Mouse (Mus musculus): ENCODE results near the gene Heca. TPM values are rescaled to one million over a fixed set of nuclear protein-coding genes. Genes with fewer than 3 reads are reported as not detected.
"Not testable (repeated sequence)": the region's sequence is repeated elsewhere in the genome, so short reads cannot be mapped to it uniquely, and the experiment has no call there.

Gene Heca
- polyA plus RNA-seq (2017; shearing (Covaris generic)), result 10 to 100 TPM; 21.3 to 22.3 TPM

DNA sequence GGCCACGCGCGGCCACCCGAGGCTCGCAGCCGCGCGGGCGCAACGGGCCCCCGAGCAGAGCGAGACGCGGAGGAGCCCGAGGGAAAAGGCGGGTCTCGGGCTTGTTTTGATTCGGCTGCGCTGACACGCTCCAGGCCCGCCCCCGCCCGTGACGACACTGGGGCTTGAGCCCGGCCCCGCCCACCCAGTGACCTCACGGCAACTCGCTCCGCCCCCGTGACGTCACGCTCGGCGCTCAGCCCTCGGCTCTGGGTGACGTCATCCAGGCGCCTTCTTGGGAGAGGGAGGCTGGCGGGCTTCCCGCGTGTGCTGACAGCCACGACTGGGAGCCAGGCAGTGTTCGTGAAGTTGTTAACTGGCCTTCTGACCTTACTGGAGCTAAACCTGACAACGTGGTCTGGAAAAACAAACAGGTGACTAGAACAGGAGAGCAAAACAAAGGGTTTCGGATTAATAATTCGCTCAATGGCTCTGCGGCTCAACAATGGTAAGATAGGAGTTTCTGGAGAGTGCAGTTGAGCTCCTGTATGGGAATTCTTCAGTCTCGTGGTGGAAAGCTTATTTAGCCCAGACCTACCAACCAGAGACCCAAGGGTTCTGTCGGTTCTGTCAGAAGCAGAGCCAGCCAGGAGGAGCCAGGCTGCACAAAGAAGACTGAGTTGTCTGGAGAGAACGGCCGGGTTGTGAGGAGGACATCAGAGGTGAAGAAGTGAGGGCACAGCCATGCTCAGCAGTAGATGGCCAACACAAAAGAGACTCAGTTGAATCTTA lies at the start of gene Heca:
Gene Heca (minus strand): TSS at position 108 of the 771 bp plus-strand sequence.
- peak; percentile 80 for ATAC-seq

DNA sequence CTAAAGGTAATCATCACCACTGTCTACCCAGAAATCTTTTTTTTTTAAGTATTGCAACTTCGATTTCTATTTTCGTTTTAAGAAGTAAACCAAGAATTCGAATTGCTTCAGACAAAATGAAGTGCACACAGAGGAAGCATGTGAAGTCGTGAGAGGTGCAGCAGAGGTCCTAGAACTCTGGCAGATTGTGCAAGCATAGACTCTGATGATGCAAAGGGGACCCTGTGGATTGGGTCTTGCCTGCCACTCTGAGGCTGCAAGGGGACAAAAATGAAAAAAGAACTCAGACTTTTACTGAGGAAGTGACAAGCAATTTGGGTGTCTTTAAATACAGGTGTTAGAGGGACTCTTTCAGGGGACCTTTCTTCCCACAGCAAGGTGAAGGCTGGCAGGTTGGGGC lies 42.7 kb upstream of the Heca start:
- no peak for ATAC-seq

DNA sequence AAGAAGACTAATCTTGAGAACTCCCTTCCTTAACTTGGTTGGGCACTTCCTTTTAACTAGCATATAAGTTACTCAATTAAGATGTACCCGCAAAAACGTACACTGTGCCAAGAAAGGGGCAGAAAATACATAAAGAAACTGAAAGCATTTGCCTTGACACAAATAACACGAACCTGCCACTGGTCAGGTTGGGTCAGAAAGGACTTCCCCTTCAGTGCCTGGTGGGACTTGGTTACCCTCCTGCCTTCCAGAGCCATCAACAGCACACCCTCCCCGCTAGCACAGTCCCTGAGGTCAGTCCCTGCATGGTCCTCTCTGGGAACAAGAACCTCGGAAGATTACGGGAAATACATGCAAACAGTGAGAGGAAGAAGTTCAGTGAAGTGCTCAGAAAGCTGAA lies 41.3 kb upstream of the Heca start:
- ATAC-seq, result peak; percentile 19

DNA sequence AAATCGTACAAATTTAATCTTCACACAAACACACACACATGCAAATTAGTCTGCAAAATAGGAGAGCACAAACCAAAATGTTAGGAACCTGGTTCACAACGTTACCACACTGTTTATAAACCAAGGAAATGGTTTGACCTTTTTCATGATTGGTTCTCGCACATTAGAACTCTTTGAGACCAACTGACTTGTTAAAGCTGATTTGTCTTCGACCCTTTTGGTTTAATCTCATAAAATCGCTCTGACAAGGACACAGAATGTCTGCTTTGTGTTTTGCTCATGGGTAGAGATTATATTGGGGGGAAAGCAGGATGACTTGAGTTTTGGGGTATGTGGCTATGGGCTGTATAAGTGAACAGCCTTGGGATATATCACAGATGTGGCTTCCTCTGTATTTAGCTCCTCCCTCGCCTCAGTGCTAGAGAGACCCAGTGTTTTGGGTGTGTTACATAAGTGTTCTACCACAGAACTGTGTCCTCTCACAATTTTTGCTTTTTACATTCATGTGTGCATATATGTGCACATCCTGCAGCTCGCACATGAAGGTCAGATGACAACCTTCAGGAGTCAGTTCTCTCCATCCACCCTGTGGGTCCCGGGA lies 40.1 kb upstream of the Heca start:
- ATAC-seq, result peak; percentile 86

DNA sequence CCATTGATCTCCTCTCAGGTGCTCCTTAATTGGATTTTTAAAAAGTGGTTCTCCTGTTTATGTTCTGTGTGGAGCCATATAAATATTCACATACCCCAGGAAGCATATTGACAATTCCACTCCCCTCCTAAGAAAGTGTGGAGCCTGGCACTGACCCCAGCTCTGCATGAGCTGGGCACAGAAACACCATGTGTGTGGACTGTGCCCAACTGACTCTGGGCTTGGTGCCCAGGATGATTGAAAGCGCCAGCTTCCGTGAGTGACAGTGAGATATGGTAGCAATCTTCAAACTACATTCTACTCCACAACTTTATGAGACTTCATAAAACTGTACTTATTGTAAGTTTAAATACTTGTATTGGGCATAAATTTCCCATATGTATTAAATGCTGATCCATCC lies 35.4 kb upstream of the Heca start:
- no peak for ATAC-seq

DNA sequence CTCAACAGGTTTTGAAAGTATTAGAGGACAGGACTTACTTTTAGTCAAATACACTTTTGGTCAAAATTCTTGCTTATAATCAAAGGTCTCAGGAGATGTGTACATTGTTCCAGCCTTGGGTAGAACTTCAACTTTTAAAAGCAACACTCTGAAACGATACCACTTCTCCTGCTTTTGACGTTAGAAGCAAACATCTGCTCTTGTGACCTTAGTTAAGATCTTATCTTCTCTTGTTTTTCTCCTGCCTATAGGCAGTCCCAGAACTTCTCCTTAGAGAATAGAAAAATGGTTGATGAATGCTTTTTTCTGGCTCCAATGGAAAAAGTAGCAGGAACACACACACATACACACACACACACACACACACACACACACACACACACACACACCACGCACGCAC lies 18.2 kb upstream of the Heca start:
- ATAC-seq, result no peak

DNA sequence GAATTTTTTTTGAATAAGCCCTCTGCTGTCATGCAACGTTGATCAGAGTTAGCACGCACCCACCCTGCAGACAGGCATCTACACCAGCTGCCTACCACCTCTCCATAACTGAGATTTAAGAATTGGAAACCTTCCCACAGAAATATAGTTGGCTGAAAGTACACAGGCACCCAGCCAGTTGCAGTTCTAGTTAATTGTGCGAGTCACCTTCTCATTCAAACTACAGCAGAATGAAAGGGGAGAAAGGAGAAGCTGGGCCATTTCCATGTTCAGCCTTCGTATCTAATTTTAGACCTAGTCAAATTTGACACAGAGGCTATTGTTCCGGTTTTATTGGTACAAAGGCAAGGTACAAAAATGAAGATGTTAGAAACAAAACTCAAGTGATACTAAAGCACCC lies 2.9 kb upstream of the Heca start:
- ATAC-seq, result no peak

DNA sequence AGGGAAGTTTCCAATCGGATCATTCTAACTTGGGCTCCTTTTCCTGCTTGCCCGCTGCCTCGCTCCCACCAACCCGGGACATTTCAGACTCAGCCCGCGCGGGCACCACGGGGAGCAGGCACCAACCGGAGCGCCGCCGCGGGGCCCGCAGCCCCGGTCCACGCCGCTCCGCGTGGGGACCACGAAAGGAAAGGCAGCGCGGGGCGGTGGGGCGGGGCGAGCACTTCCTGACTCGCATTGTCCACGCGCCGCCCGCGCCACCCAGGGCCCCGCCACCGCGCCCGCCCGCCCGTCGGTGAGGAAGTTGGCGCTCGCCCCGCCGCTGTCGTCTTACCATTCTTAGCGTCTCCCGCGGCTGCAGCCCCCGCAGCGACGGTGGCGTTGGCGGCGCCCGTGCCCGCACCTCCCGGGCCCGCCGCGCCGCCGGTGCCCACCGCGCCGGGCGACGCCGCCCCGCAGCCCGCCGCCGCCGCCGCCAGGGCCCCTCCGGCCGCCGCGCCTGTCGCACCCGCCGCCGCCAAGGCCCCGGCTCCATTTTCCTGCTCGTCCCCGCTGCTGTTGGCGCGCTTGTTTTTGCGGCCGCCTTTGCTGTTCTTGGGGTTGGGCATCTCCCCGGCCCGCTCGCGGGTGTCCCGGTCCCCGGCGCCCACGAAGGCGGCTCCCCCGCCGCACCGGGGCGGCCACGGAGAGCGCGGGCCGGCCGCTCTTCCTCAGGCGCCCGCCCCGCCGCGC lies 526 bp downstream of the Heca start:
- ATAC-seq, result peak; percentile 48

DNA sequence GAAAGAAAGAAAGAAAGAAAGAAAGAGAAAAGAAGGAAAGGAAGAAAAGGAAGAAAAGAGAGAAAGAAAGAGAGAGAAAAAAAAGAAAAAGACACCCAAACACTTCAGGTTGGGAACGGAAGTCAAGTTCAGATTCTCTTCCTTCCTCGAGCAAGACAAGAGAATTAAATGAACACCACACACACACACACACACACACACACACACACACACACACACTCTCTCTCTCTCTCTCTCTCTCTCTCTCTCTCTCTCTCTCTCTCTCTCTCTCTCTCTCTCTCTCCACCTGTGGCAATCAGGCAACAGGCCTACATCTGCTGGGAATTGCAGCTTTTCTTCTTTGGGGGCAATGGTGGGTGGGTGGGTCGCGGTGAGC lies 1.1 kb downstream of the Heca start:
- not testable (repeated sequence) for ATAC-seq

DNA sequence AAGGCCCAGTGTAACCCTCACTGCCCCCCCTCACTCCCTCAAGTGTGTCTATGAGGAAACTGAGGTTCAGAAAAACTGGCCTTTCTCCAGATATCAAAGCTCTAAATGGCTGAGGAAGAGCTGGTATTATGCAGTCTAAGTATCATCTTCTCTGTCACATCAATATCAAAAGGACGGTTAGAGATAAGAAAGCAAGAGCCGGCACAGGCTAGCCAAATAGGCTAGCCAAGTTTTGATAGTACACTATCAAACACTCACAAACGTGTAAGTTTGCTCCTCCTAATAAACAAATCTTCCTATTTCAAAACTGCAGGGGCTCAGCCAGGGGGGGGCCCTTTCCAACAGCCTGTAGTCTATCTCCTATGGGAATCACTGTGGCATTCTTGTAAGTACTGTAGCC lies 1.8 kb downstream of the Heca start:
- no peak for ATAC-seq

DNA sequence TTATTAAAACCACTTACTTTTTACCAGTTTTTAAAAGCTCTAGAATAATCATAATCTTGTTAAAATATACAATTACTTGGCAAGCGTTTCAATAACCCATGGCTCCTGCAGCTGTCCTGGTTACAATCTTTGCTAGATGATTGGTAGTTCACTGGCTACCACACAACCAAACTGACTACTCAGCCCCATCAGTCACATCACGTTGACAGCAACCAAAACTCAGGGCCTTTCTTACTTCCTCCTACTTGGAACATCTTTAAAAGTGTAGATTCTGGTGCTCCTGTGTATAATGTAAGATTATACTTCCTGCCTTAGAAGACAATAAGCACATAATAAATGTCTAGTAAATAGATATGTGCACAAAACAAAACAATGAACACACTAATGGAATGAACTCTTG lies 14.2 kb downstream of the Heca start:
- ATAC-seq, result no peak

DNA sequence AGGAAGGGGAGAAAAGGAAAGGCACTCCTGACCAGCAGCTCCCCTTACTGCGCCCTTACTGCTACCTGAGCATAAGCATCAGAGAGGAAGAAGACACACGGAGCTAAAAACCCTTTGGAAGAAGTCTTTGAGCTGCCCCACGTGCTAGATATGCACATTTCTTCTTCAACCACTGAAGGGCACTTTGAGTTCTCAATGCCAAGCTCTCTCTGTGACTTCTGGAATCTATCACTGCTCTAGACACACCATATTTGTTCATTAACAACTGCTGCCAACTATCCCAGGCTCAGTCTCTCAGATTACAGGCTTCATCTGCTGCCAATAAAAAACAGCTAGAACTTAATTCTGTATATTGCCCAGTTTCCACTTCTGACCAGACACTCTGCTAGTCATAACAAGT lies 15.7 kb downstream of the Heca start:
- ATAC-seq, result no peak

DNA sequence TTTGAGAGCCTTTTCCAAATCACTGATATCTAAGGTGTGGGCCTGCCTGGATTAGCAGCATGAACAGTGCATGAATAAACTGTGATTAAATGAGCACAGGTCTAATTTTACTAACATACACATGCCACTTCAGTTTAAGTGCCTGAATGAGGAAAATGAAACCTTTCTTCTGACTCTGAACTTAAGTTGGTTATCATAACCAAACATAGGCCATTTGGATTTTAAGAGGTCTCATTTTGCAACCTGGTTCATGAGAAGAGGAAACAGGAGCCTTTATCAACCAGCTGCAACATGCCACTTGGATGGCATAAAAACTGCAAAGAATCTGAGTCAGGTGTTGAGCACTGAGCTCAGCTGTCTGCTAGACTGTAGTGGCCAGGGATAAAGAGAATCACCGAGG lies 16.7 kb downstream of the Heca start:
- ATAC-seq, result no peak

DNA sequence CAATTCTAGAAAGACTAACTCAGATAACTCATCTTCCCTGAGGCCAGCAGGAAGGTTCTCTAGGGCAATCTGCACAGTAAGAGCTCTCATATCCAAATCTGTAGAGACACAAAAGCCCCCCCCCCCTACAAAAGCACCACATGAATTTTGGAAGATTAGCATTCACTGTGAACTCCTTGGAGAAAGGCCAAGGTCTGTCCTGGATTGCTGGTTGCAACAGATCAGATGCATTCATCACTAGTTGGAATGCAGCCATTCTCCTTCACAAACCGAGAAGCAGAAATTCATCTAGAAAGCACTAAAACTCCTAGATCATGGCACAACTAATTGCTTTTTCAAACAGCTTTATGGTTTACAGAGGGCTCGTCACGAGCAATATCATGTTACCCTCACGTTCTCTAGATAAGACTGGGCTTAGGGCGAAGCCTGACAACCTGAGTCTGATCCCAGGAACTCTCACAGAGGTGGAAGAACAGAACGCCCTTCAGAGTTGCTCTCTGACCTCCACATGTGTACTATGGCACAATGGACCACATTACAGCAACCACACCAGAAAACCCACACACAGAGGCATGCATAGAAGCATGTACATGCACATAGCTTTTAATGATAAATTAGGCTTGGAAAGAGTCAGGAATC lies 17.3 kb downstream of the Heca start:
- no peak for ATAC-seq

DNA sequence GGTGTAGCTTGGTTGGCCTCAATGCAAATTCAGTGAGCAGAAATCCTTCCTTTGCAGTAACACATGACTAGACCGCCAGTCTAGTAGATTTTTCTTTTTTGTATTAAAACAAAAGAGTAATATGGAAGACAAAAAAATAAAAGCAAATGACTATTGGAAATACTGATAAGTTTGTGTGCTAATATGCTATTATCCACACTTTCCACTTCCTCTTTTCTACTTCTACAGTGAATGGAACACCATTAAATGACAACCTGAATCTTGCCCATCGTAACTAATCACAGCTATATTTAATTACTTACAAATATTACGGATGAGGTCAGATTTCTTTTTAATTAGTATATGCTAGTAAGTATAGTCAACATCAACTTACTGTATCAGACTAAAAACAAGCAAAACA lies 22.7 kb downstream of the Heca start:
- ATAC-seq, result no peak

DNA sequence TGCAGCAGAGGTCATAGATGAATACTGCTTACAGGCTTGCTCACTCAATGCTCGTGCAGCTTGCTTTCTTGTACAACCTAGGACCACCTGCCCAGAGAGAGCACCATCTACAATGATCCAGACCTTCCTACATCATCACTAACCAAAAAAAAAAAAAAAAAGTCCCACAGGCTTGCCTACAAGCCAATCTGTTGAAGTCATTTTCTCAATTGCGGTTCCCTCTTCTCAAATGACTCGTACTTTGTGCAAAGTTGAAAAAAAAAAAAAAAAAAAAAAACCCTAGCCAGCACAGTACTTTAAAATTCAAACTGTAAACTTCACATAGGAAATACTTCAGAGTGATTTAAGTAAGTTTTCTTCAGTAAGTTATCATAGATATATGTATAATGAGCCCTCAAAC lies 23.7 kb downstream of the Heca start:
- no peak for ATAC-seq

DNA sequence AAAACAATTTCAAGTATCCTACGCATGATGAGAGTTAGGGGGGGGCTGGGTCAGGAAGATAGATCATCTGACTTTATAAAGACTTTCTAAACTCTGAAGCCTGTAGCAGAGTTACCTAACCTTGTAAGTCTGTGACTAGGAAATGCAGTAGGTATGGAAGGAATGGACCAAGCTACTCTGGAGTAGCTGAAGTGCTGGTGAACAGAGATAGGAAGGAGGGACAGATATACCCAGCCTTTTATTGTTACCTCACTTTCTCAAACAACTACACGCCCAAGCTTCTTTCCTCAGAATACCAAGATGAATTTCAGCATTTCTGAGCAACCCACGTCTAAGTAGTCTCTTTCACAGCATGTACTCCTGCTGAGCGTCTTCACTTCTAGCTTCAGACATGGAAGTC lies 26.5 kb downstream of the Heca start:
- no peak for ATAC-seq

DNA sequence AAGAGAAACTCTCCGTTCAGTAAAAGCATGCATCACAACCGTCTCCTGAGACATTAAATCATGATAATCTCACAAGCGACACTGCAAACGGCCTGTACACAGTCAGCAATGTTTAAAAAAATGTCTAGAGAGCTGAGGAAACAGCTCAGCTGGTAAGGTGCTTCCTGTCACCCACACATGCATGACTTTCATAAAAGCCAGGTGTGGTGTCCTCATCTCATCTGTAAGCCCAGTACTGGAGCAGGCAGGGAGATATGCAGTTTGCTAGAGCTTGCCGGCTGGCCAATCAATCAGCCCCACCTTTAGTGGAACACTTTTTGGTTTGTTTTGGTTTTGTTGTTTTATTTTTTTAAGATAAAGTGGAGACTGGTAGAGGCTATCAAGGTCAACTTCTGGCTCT lies 27.9 kb downstream of the Heca start:
- ATAC-seq, result peak; percentile 76

DNA sequence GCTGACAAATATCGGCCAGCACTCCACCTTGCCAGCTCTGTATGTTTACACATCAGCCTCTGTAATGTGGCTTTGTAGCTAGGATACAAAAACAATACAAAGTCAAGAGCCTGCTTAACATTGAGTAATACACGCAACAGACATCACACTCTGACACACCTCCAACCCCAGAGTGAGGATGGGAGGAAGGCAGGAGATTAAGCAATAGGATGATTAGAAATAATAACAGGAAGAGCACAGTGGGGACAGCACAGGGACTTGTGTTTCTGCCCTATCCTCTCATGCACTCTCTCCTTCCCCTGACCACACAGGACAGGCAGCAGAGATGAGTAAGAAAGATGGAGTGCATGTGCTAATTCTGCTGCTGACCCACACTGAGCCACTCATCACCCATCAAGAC lies 28.8 kb downstream of the Heca start:
- peak; percentile 30 for ATAC-seq

DNA sequence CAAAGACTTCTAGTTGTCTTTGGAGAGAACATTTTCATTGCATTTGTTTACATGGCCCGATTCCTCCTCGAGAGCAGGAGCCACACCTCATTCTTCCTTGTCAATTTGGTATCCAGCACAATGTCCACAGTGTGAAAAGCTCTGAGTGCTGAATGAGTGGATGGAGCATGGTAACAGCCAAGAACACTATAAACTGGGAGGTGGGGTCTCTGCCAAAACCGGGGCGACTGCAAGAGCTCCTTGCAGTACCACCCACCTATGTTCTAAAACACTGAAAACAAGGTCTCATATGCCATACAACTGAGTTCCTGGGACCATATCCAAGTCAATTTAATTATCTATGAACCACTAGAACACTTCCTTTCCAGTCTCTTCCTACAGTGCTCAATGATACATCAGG lies 39.1 kb downstream of the Heca start:
- ATAC-seq, result no peak

DNA sequence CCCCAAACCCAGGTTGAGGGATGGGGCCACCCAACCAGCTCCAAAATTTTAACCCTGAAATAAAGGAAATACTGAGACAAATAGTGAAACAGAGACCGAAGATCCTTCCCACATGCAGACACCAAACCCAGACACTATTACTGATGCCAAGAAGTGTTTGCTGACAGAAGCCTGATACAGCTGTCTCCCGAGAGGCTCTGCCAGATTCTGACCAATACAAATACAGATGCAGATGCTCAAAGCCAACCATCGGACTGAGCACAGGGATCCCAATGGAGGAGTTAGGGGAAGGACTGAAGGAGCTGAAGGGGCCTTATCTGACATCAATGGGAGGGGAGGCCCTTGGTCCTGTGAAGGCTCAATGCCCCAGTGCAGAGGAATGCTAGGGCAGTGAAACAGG lies 41.5 kb downstream of the Heca start:
- not testable (repeated sequence) for ATAC-seq

DNA sequence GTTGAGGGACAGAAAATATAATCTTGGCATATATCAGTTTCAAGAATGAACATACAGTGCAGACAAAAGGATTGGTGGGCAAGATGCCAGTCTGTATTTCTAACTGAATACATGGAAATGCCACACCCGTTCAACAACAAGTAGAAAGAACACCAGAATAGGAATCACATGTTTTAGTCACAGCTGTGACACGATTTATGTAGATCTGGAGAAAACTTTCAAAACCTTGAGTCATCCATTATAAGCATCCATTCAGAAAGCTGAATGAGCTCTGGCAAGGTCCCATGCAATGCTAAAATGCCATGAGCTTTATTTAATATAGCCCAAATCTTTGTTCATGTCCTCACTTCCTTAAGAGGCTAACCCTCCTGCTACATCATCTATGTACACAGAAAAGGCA lies 44.4 kb downstream of the Heca start:
- ATAC-seq, result no peak

DNA sequence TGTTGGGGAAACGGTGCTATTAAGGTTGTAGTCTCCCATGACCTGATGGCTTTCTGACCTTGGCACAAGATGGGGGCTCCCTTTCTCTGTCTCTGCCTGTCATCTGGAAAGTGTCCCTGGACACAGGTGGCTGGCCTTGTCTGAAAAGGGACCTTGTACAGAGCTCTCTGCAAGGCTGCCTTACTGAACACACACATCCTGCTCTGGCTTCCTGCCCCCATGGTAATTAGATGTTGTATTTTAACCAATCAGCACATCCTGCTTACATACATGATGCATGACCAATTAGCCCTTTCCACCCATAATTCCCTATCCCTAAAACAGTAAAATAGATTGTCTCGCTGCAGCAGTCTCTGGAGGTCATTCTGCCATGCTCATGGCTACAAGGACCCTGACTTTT lies 67.1 kb downstream of the Heca start:
- ATAC-seq, result no peak

DNA sequence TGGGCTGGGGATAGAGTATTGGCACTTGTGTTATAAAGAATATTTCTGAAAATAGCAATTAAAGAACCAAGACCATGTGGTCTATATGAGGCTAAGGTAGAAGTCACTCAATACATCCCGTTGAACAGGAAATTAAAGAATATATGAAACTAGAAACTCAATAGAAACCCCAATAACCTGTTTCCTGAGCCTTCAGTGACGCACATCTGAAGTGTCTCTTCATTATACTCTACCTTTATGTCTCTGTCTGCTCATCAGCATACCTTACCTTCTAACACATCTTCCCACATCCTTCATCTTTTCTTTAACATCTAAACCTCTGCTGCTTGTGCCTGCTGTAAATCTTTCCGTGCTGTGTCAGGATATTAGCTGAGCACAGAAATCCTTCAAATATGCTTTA lies 67.8 kb downstream of the Heca start:
- peak; percentile 43 for ATAC-seq
